Mouse (Mus musculus) embryonic facial prominence, embryonic 10.5 days (tissue): ENCODE data around the gene Rhox11. TPM values are rescaled to one million over a fixed set of nuclear protein-coding genes. Genes with fewer than 3 reads are reported as not detected.
"Not testable (repeated sequence)": the region's sequence is repeated elsewhere in the genome, so short reads cannot be mapped to it uniquely, and the experiment has no call there.

Experiments used
- DNase-seq: peaks from one replicate; pipeline ENCODE4 v3.0.0-alpha.2; 2017; ENCODE audit warnings: low spot score
- H3K27ac ChIP-seq: fragments of 300-500 bp; sonication (generic); replicated peaks from 2 replicates; pipeline ENCODE4 v1.5.1; 2016; ENCODE audit warnings: mild to moderate bottlenecking
- H3K27me3 ChIP-seq: fragments of 300-500 bp; sonication (generic); replicated peaks from 2 replicates; pipeline ENCODE4 v1.6.1; 2016; ENCODE audit warnings: low read depth, mild to moderate bottlenecking; ENCODE audit not compliant: poor library complexity, severe bottlenecking
- H3K36me3 ChIP-seq: fragments of 300-500 bp; sonication (generic); replicated peaks from 2 replicates; pipeline ENCODE4 v1.6.1; 2016; ENCODE audit warnings: mild to moderate bottlenecking, moderate library complexity
- H3K4me1 ChIP-seq: fragments of 300-500 bp; sonication (generic); 2 replicates; pipeline ENCODE4 v1.6.1; 2016
- H3K4me3 ChIP-seq: fragments of 300-500 bp; sonication (generic); 2 replicates; pipeline ENCODE4 v1.5.1; 2016; ENCODE audit warnings: mild to moderate bottlenecking, moderate library complexity
- H3K9me3 ChIP-seq: fragments of 300-500 bp; sonication (generic); 2 replicates; pipeline ENCODE4 v1.6.1; 2016; ENCODE audit warnings: mild to moderate bottlenecking
- WGBS: fragments of 180-500 bp; shearing (Covaris S2); methylation state at CpG from one replicate; pipeline ENCODE4 v1.1.7; 2016; 5-methylcytosine and 5-hydroxymethylcytosine counted together
- polyA plus RNA-seq: library from polyadenylated mRNA; unstranded; fragments of >200 nt; fragmentation: Nextera tagmentation; extraction: Ambion mirVana; gene quantifications from 2 replicates; pipeline ENCODE4 v1.2.1, GENCODE M21; 2016

Gene Rhox11
- polyA plus RNA-seq: not detected in 2 replicates

DNA sequence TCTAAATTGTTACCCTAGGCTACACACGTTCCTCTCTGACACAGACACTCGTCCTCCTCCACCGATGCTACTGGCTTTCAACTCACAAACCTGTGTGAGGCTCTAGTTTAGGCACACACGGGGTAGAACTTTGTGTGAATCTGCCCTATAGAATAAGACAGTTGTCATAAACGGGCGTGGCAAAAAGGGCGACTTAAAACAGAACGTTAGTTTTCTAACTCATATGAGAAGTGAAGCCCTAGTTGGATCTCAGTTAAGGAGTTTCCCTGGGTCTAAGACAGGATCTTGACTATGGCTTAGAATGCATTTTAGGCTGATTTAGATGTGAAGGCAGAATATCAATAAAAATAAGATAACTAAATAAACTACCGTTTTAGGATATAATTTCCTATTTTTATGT is at the start of gene Rhox11:
Gene Rhox11, minus strand, starts transcription at position 101 of the 400 bp plus-strand sequence.
- no peaks in the 10 kb centered on the region for H3K9me3 ChIP-seq
- H3K27ac ChIP-seq: no peak within 1 kb of the TSS
- no peak within 1 kb of the TSS for H3K4me3 ChIP-seq
- H3K27me3 ChIP-seq: no peaks in the 10 kb centered on the region
- DNase-seq: no peak
- no peaks in the 10 kb centered on the region for H3K36me3 ChIP-seq
- H3K4me1 ChIP-seq: no peaks in the 10 kb centered on the region
- WGBS: 88% methylated on average over 9 of the region's 9 CpGs

DNA sequence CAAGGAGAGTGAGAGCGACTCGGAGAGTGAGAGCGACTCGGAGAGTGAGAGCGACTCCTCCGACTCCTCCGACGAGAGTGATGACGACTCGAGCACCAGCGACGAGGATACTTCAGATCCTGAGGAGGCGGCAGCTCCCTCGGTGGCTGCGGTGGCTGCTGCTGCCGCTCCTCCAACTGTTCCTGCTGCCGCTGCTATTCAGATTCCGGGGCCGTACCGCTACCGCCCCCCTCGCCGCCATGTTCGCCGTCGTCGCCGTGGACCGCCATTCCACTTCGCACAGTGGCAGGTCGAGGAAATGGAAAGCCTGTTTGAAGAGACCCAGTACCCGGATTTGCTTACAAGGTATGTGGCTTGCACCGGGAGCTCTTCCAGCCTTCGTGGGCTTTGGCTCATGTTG is 36.5 kb upstream of the Rhox11 start:
- Histone ChIP-seq H3K36me3 (no peaks in the 10 kb centered on the region), H3K9me3 (peaks cover 20% of the 10 kb centered on the region), H3K27me3 (no peaks in the 10 kb centered on the region), H3K4me1 (no peaks in the 10 kb centered on the region), H3K27ac (no peak overlapping the region), H3K4me3 (no peak overlapping the region)
- WGBS: 89% methylated on average over 34 of the region's 34 CpGs
- DNase-seq: no peak

DNA sequence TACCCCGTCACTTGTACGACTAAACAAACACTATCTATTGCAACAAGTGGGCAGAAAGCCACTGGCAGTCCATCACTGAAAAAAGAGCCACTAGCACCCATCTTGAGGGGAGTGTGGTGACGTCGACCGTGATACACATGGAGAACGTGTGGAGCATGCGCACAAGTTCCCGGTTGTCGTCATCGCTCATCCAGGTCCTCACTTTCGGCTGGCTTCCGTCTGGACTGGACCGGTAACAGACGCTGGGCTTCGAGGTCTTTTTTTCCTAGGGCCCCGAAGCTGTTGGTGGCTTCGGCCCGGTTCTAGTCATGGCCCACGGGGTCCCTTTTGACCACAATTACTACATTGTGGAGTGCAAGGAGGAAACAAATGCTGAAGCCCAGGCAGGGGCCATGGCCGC is 36.0 kb upstream of the Rhox11 start, which contains the start of gene Rhox13:
Gene Rhox13, plus strand, starts transcription at position 238 of the 400 bp plus-strand sequence.
- H3K4me3 ChIP-seq: no peak within 1 kb of the TSS
- 93% methylated on average over 20 of the region's 20 CpGs for WGBS
- H3K36me3 ChIP-seq: no peaks in the 10 kb centered on the region
- no peak within 1 kb of the TSS for H3K27ac ChIP-seq
- H3K27me3 ChIP-seq: no peaks in the 10 kb centered on the region
- peaks cover 20% of the 10 kb centered on the region for H3K9me3 ChIP-seq
- DNase-seq: no peak
- no peaks in the 10 kb centered on the region for H3K4me1 ChIP-seq

DNA sequence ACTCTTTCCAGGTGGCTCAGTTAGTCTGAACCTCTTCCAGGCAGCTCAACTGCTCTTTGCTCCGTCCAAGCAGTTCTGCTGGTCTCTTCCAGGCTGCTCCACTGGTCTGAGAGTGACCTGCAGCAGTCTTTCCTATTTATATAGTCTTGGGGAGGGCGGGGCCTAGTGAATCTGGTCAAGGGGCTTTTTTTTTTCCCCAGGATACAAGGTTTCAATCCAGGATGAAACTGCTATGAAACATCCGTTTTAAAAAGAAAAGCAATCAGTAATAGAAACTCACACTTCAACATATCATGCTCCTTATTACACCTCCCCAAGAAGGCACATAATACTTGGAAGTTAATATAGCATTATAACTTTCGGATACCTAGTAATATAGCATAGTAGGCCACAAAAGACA is 25.9 kb upstream of the Rhox11 start, which contains the start of gene Rhox12:
Gene Rhox12, minus strand, starts transcription at position 101 of the 400 bp plus-strand sequence.
- Histone ChIP-seq H3K9me3 (no peaks in the 10 kb centered on the region), H3K27ac (no peak within 1 kb of the TSS), H3K27me3 (no peaks in the 10 kb centered on the region), H3K4me1 (no peaks in the 10 kb centered on the region), H3K36me3 (no peaks in the 10 kb centered on the region), H3K4me3 (no peak within 1 kb of the TSS)
- 80% methylated on average over 4 of the region's 4 CpGs for whole genome bisulfite sequencing
- no peak for DNase-seq

DNA sequence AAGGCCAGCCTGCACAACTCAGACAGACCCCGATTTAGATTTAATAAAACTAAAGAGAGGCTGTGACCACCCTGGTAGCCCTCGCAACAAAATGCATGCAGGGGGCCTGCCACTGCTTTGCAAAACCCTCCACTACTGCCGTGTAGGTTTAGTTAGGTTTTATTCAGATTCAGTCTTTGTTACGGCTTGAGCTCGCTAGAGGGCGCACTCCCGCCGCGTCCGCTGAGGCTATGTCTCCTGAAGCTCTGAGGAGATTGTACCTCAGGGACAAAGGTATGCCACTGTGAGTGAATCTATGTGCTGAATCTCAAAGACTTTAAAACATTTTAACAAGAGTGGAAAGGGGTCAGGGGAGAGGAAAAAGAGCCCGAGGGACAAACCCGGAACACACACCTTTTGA is 715 bp downstream of the Rhox11 start:
- Histone ChIP-seq H3K4me1 (no peaks in the 10 kb centered on the region), H3K9me3 (no peaks in the 10 kb centered on the region), H3K4me3 (no peak overlapping the region), H3K27ac (no peak overlapping the region), H3K36me3 (no peaks in the 10 kb centered on the region), H3K27me3 (no peaks in the 10 kb centered on the region)
- 20% methylated on average over 12 of the region's 12 CpGs for WGBS
- DNase-seq: peak; percentile 56

DNA sequence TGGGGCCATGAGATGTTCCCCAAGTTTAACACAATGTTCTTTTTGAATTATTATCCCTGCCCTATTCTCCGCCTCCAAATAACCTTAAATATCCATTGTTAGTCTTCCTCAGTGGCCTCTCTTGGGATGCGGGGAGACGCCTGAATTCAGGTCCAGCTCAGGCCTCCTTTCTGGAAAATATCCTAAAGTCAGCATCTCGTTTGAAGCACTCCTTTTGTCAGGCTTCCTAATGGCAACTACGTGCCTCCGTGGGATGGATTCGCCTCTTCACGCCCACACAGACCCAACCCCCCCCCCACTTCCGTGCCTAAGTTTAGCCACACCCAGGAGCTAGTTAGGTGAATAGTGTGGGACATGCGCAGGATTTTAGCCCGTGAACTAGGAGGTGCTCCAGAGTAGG is 18.8 kb downstream of the Rhox11 start, which contains the start of gene Rhox10:
Gene Rhox10, plus strand, starts transcription at position 301 of the 400 bp plus-strand sequence.
- DNase-seq: no peak
- Histone ChIP-seq H3K4me3 (no peak within 1 kb of the TSS), H3K27ac (no peak within 1 kb of the TSS), H3K9me3 (no peaks in the 10 kb centered on the region), H3K36me3 (no peaks in the 10 kb centered on the region), H3K27me3 (no peaks in the 10 kb centered on the region), H3K4me1 (no peaks in the 10 kb centered on the region)
- 87% methylated on average over 11 of the region's 11 CpGs for WGBS

DNA sequence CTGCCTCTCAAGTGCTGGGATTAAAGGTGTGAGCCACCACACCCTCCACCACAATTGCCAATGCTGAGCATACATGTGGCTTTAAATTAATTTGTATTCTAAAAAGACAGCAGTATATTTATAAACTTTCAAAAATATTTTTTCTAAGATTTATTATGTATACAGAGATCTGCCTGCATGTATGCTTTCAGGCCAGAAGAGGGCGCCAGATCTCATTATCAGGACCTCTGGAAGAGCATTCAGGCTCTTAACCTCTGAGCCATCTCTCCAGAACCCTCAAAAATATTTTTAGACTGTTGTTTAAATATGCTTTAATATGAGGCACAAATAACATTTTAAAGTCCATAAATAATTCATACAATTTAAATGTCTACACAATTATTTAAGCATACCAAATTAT is 23.4 kb downstream of the Rhox11 start:
- 0% methylated on average over 1 of the region's 1 CpGs for WGBS

DNA sequence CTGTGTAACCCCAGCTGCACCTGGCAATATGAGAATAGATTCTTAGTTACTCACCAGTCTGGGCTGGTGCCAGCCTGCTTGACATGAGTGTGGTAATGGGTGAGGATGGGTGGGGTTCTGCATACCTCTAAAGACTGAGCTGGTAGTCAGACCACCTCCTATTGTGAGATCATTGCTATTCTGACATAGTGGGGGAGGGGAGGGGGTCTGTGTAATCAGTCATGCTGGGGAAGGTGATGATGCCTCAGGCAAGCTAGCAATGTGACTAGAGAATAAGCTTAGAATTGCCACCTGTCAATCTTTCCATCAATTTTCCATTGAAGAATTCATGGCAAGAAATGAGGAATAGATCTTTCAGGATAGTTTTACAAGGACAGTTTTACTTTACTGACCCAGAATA is 41.9 kb downstream of the Rhox11 start, which contains the start of gene Btg1-ps2:
Gene Btg1-ps2, minus strand, starts transcription at position 101 of the 400 bp plus-strand sequence.
- not testable (repeated sequence) for H3K27ac ChIP-seq, H3K9me3 ChIP-seq, DNase-seq, H3K4me1 ChIP-seq, H3K27me3 ChIP-seq, H3K4me3 ChIP-seq, H3K36me3 ChIP-seq

More for the DNA sequence above, 23.4 kb downstream of the Rhox11 start:
- Histone ChIP-seq H3K4me3 (no peak overlapping the region), H3K9me3 (no peaks in the 10 kb centered on the region), H3K27ac (no peak overlapping the region), H3K36me3 (no peaks in the 10 kb centered on the region), H3K4me1 (no peaks in the 10 kb centered on the region), H3K27me3 (no peaks in the 10 kb centered on the region)
- peak; percentile 9 for DNase-seq

DNA sequence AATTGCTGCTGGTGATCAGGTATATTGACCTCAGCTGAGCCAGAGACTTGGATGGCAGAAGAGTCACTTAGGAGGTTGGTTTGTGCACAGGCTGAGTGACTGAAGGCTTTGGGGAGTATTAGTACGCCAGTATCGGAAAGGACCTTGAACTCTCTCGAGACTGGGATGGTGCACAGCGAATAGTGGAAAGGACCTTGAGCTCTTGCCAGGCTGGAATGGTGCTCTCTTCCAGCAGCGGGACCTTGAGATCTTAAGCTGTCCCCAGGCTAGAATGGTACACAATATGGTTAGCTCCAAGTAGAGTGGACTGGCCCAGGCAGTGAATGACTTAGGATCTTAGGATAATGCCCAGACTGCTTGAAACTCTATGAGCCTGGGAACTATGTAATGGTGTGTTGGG is 45.3 kb downstream of the Rhox11 start:
- DNase-seq: no peak
- H3K27ac ChIP-seq: no peak overlapping the region
- H3K9me3 ChIP-seq: no peaks in the 10 kb centered on the region
- no peak overlapping the region for H3K4me3 ChIP-seq
- H3K4me1 ChIP-seq: no peaks in the 10 kb centered on the region
- H3K36me3 ChIP-seq: no peaks in the 10 kb centered on the region
- 87% methylated on average over 5 of the region's 5 CpGs for WGBS
- H3K27me3 ChIP-seq: no peaks in the 10 kb centered on the region

DNA sequence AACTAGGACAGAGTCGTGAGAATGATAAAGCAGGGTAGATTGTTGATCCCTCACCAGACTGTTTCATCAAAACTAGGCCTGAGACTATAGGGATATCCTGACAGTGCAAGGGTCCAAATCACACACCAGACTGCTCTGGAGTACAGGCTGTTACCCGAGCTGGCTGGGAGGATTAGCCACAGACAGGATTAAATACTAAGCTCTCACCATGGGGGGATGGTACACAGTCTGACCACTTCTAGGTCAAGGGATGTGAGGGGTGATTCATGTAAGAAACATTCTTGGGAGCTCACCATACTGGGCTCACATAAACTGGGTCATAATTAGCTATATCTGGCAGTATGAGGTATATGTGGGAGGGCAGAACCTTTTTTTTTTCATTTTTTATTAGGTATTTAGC is 51.1 kb downstream of the Rhox11 start:
- H3K27ac ChIP-seq: no peak overlapping the region

More for the DNA sequence above, 51.1 kb downstream of the Rhox11 start:
- H3K27me3 ChIP-seq: no peaks in the 10 kb centered on the region
- H3K9me3 ChIP-seq: no peaks in the 10 kb centered on the region
- H3K4me1 ChIP-seq: no peaks in the 10 kb centered on the region
- DNase-seq: no peak
- H3K4me3 ChIP-seq: no peak overlapping the region
- WGBS: 71% methylated on average over 2 of the region's 2 CpGs
- no peaks in the 10 kb centered on the region for H3K36me3 ChIP-seq

Other genes with a start within 250 kb of the Rhox11 start
- not detected in 2 replicates for gene Rhox8, start 206.2 kb downstream of the Rhox11 start, polyA plus RNA-seq
- not detected in 2 replicates for gene Rhox7b, start 187.9 kb downstream of the Rhox11 start, polyA plus RNA-seq
- gene Rhox9, start 183.4 kb downstream of the Rhox11 start, polyA plus RNA-seq: not detected in 2 replicates
- gene Btg1-ps1, start 66.3 kb downstream of the Rhox11 start, polyA plus RNA-seq: not detected in 2 replicates
- not detected in 2 replicates for gene Btg1-ps2, start 42.0 kb downstream of the Rhox11 start, polyA plus RNA-seq
- not detected in 2 replicates for gene Rhox10, start 18.7 kb downstream of the Rhox11 start, polyA plus RNA-seq
- not detected in 2 replicates for gene Rhox12, start 25.8 kb upstream of the Rhox11 start, polyA plus RNA-seq
- not detected in 2 replicates for gene Rhox13, start 36.1 kb upstream of the Rhox11 start, polyA plus RNA-seq
- gene Zbtb33, start 104.7 kb upstream of the Rhox11 start, polyA plus RNA-seq: 3.0 and 3.4 TPM in 2 replicates
- gene Tmem255a, start 167.3 kb upstream of the Rhox11 start, polyA plus RNA-seq: 19.4 and 22.4 TPM in 2 replicates
- 0.09 TPM in 1 of 2 replicates, not detected in the other for gene Atp1b4, start 231.0 kb upstream of the Rhox11 start, polyA plus RNA-seq